Mouse (Mus musculus): ENCODE results near the gene Uba52. TPM values are rescaled to one million over a fixed set of nuclear protein-coding genes. Genes with fewer than 3 reads are reported as not detected.

Uba52 gene
- 1,194 and 1,251 TPM in 2 replicates for total RNA-seq (2015; ENCODE audit: low replicate concordance)
- 418 and 1,480 TPM in 2 replicates for total RNA-seq (2017; ENCODE audit: low replicate concordance)

DNA sequence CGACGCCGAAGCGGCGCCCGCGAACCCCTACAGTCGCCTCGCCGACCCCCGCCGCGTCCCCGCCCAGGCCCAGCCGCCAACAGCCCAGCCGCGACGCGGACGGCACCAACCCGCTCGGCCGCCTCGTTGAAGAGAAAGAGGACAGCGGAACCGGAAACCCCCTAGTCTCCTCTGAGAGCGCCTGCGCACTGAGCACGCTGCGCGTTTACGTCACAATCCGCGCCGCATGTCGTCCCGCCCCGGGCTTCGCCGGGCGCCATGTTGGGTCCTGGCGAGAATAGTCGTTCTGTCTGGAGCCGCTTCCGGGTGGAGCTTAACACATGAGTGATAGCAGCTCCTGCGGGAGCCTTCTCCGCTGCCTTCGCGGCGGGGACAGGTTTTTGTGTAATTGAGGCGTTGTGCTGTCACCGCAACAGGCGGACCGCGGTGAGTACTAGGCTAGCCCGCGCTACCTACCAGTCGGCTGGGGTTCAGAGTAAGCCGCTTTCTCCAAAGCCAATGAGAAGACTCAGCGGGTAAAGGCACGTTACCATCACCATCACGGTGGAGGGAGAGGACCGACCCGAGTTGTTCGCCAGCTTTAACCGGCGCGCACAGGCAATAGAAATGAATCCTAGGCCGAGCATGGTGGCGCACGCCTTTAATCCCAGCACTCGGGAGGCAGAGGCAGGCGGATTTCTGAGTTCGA is at the start of gene Uba52:
Uba52 (minus strand) TSS at position 574 of the 688 bp plus-strand sequence.
- ATAC-seq (replicated peaks; ENCODE audit: low FRiP score, poor library complexity, severe bottlenecking) = peak; percentile 84

DNA sequence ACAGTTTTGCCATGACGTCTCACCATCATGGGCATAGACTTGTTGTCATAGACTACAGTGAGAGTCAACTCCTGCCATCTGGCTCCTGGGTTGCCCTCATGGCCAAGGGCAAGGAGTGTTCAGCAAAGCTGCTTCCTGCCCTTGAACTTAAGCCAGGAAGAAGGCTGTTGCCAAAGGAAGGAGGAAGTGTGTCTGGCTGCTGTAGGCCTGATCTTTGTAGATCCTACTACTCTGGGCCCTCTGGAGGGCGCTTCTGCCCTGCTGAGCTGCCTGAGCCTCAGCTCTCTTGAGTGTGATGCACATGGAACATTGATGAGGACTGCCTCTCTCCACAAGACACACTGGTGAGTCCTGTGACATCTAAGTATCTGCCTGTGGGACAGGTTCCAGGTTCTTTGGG is 49.5 kb upstream of the Uba52 start:
- no peak for ATAC-seq (replicated peaks; ENCODE audit: low FRiP score, poor library complexity, severe bottlenecking)

DNA sequence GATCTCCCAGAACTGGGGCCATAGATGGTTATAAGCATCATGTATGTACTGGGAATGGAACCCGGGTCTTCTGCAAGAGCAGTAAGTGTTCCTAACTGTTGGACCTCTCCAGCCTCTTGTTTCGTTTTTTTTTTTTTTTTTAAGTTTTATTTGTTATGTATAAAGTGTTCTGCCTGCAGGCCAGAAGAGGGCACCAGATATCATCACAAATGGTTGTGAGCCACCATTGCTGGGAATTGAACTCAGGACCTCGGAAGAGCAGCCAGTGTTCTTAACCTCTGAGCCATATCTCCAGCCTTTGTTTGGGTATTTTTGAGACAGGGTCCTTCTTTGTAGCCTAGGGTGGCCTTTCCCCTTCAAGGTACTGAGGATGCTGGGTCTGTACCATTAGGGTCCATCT is 48.4 kb upstream of the Uba52 start:
- ATAC-seq (replicated peaks; ENCODE audit: low FRiP score, poor library complexity, severe bottlenecking) = no peak

DNA sequence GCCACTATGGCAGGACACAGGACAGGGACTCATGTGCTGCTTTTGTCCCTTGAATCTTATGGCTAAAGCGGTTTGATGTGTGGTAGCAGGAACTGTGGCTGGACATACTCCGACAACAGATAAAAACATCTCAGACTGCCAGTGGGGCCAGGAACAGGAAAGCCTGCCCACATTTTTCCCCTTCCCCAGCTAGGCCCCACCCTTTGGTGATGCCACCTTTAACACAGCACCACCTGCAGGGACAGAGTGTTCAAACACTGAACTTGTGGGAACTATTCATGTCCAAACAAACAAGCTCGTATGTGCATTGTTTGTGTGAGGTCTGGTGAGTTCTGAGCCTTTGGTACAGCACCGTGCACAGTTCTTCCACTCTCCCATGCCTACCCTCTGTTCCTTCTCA is 47.7 kb upstream of the Uba52 start:
- ATAC-seq (replicated peaks; ENCODE audit: low FRiP score, poor library complexity, severe bottlenecking) = no peak

DNA sequence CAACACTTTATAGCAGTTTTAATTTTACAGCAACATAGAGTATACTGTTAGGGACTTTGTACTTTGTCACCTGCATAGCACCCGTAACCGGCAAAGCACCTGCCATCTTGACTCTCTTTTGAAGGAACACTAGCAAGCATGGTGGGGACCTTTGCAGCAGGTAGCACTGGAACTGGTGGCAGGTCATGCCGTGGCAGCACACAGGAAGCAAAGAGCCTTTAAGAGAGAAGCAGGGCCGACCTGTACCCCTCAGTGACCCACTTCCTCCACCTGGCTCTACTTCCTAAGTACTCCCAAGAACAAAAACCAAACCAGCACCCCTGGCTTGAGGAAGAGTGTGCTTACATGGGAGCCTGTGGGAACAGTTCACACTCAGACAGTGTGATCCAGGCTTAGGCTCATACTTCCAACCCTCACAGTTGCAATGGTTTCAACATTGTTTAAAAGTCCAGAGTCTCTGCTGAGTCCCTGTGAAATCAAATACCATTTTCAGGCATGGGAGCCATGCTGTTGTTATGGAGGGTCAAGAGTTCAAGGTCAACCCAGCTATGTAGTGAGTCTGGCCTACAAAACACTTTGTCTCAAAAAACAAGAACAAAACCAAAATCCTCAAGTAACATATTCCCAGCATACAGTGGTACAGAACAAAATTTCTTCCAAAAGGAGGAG is 44.6 kb upstream of the Uba52 start:
- ATAC-seq (replicated peaks; ENCODE audit: low FRiP score, poor library complexity, severe bottlenecking) = no peak

DNA sequence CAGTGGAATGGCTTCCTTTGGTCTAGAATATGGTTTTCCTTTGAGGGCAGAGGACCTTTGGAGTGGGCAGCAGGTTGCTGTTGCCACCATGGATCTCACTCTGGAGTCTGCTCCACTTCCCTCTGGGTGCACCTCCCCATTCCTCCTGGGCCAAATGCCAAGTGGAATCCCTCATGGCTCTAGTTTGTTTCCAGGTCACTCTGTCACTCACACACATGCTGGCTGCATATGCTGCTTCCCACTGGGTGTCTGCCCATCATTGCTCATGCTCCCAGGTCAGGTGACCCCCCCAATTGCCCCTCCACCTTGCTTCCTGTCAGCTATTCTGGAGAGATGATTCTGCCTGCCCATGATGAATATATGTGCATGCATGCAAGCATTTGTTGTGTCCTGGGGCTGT is 43.1 kb upstream of the Uba52 start:
- no peak for ATAC-seq (replicated peaks; ENCODE audit: low FRiP score, poor library complexity, severe bottlenecking)

DNA sequence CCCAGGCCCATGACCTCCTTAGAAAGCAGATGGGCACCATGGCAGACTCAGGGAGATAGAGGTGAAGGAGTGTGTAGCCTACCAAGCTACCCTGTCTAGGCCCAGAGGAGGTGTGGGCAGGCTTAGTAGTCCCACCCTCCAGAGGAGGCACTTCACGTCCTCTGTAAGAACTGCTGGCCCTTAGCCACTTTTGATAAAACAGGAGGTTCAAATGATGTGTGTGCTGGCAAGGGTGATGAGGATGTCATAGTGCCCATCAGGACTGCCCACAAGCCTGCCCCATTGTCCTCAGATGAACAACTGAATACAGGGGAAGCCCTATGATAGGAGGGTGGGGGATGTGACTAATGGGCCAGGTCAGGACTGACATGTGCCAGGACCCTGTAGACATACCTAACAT is 42.2 kb upstream of the Uba52 start:
- no peak for ATAC-seq (replicated peaks; ENCODE audit: low FRiP score, poor library complexity, severe bottlenecking)

DNA sequence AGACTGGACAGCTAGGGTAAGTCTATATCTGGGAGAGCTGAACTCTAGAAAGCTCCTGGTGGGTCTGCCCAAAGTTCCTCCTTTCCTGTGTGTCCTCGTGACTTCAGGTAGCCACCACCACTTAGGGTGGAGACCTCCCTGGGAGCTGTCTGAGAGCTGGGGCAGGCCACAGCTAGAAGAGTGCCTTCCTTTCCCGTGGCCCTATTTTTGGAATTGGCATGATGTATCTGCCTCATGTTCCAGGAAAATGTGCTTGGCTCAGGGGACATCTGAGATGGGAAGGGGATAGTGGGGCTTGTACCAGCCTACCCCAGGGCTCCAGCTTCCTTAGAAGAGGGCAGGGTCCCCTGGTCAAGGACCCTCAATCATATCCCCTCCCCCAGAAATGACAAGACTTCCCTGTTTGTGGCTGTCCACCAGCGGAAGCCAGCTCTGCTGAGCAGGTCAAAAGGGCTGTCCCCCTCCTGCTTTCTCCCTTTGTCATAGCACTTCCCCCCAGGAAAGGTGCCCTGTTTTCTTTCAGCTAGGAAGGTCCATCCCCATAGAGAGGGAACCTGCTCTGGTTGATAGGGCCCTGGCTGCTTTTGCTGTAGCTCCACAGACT is 41.1 kb upstream of the Uba52 start:
- no peak for ATAC-seq (replicated peaks; ENCODE audit: low FRiP score, poor library complexity, severe bottlenecking)

DNA sequence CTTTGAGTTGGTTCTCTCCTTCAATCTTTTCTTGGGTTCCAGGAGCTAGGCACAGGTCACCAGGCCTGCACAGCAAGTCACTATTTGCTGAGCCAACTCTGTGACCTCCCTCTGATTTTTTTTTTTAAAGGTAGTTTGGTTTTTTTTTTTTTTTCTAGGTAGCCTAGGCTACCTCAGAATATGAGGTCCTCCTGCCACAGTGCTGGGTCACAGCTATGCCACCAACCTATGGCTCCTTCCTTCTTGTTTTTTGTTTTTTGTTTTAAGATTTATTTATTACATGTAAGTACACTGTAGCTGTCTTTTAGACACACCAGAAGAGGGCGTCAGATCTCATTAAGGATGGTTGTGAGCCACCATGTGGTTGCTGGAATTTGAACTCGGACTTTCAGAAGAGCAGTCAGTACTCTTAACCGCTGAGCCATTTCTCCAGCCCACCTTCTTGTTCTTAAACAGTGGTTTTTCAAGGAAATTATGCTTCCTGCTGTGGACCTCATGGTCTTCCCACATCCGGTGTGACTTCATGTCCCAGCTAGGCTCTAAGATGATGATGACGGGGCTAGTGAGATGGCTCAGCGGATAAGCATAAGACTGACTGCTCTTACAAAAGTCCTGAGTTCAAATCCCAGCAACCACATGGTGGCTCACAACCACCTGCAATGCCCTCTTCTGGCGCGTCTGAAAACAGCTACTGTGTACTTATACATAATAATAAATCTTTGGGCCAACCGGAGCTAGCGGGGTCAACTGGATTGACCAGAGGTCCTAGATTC is 39.0 kb upstream of the Uba52 start:
- ATAC-seq (replicated peaks; ENCODE audit: low FRiP score, poor library complexity, severe bottlenecking) = no peak

DNA sequence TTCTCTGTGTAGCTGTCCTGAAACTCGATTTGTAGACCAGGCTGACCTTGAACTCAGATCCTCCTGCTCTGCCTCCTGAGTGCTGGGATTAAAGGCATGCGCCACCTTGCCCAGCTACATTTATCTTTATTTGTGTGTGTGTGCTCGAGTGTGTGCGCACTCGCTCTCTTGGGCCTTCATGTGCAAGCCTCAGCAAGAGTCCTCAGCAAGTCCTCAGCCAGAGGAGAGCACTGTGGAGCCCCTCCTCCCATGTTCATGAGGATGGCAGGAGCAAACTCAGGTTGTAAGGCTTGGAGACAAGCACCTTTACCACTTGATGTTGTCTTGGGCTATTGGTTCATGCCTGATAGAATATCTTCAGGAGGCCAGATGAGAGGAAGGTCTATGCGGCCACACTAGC is 37.2 kb upstream of the Uba52 start:
- ATAC-seq (replicated peaks; ENCODE audit: low FRiP score, poor library complexity, severe bottlenecking) = no peak

DNA sequence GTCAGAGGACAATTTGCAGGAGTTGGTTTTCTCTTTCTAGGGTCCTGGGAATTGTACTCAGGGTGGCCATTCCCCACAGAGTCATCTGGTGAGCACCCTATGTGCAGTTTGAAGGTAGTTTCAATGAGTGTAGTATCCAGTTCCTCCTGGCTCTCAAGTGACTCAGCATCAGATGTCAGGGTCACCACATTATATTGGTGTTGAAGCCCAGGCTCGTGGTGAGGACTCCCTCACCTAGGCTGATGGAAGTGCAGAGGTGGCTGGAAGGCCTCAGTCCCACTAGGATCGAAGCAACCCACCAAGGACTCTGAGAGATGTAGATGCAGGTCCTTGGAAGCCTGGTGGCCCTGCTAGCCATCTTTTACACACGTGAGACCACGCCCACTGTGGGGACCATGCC is 35.8 kb upstream of the Uba52 start:
- no peak for ATAC-seq (replicated peaks; ENCODE audit: low FRiP score, poor library complexity, severe bottlenecking)

DNA sequence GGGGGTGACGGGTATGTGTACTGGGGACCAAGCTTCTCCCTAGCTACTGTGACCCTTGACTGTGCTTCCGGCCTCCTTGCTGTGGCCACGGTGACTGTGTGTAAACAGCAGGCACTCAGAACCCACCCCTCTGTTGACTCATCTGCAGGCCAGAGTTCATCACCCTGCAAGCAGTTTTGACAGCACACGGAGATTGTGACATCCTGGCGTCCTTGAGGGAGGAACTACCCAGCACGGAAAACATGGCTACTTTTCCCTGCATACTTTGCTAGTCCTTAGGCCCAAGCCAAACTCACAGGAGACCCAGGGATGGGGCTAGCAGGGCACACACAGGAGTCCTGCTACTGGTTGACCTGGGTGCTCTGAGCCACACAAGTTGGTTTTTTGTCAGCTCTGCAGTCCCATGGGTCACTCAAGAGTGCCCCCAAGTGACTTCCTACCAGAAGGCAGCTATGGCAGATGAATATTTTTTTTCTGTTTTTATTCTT is 33.6 kb upstream of the Uba52 start:
- ATAC-seq (replicated peaks; ENCODE audit: low FRiP score, poor library complexity, severe bottlenecking) = no peak

DNA sequence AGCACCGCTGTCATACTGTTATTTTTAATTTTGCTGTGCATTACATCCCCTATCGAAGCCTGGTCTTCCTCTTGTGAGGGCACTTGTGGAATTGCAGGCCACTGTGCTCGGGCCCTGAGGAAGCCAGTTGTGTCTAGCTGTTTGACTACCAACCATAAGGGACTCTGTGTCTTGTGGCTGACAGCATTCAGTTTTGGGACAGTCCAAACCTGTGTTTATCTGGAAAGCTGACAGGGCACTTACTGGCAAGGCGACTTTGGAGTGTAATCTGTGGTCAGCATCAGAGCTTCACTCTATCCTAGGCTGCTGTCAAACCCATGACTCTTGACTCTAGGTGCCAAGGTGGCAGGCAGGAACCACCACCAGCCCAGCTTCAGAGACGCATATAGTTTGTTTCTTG is 30.5 kb upstream of the Uba52 start:
- no peak for ATAC-seq (replicated peaks; ENCODE audit: low FRiP score, poor library complexity, severe bottlenecking)

DNA sequence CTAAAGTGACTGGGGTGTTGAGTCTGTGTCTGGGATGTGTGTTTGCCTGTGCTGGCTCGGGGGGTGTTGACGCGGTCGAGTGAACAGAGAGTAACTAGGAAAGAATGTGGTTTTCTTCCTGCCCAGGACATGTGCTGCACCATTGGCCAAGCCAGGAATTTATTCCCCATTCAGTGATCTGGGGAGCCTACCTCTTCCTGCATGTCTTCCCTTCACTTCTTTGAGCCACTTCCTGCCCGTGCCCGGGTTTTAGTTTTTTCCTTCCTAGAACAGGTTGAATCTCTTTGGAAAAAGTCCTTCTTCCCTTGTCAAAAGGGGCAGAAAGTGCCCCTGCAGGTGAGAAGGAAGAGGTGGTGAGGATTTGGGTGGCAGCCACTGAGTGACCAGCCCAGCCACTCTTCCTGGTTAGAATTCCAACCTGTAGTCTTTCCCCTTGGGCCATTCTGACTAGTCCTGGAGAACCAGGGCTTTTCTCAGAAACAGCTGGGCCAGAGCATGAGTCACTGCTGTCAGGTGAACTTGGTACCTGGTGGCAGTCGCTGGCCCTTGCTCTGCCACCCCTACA is 30.0 kb upstream of the Uba52 start:
- ATAC-seq (replicated peaks; ENCODE audit: low FRiP score, poor library complexity, severe bottlenecking) = no peak

DNA sequence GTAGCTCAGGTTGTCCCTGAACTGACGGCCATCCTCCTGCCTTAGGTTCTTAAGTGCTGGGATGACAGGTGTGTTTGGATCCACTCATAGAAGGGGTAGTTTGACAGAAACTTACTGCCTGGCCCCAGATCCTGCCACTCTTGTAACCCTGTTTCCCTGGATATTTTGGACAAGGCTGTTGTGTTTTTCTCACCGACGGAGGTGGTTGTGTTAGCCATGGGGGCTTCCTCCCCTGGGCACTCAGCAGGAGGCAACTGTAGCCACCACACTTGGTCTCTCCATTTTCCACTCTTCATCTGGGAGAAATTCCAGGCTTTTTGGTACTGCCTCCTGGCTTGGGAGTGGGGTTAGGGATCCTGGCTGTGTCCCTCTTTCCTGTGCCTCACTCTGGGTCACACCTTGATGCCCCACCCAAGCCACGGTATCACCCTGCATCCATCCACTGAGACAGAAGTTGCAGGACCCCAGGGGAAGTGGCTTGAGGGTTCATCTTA is 29.5 kb upstream of the Uba52 start:
- ATAC-seq (replicated peaks; ENCODE audit: low FRiP score, poor library complexity, severe bottlenecking) = 0 out of 2 replicates have a peak, but pooled peaks have one; percentile 7

DNA sequence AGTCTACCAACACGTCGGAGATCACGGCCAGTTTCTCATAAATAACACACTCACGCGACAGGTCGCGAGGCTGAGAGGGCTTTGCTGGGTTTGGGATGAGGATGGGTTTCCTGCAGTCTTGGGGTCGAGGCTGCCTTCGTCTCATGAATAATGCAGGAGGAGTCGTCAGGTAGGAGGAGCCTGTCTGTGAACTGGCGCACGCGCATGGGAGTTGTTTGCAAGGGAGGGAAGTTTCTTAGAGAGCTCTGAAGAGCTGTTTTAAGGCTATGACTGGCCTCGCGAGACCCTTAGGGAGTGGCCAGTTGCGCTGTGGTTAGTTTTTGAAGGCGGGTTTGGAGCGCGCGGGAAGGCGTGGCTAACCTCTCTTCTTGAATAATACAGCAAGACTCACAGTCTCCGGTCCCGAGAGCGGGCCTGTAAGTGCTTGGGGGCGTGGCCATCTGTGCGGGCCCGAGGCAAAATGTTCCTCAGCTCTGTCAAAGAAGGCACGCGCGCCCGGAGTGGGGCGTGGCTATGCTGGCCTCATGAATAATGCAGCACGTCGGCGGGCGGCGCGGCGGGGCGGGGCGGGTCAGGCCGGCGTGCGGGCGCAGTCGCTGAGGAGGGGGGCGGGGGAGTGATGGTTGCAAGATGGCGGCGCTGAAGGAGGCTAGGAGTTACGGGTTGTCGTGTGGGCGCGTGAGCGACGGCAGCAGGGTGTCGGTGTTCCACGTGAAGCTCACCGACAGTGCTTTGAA is 28.6 kb upstream of the Uba52 start, which contains the start of gene Ell:
Ell (plus strand) TSS at position 381 of the 737 bp plus-strand sequence.
- ATAC-seq (replicated peaks; ENCODE audit: low FRiP score, poor library complexity, severe bottlenecking) = peak; percentile 78

DNA sequence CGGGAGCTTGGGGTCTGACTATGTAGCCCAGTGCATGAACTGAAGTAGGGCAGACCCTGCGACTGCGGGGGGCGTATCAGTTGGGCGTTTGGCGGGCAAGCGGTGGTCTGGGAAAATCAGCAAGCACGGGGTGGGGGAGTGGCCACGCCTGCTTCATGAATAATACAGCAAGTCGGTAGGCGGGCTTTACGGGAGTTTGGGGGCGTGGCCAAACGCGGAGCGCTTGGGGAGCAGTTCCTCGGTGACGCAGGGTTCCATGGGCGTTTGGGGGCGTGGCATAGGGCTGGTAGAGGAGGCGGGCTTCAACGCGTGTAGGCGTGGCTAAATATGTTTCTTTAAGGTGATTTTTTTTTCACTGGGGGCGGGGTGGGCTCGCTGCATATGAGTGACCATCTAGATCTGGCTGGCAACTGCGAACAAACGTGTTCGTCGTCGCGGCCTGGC is 28.1 kb upstream of the Uba52 start:
- ATAC-seq (replicated peaks; ENCODE audit: low FRiP score, poor library complexity, severe bottlenecking) = peak; percentile 78

DNA sequence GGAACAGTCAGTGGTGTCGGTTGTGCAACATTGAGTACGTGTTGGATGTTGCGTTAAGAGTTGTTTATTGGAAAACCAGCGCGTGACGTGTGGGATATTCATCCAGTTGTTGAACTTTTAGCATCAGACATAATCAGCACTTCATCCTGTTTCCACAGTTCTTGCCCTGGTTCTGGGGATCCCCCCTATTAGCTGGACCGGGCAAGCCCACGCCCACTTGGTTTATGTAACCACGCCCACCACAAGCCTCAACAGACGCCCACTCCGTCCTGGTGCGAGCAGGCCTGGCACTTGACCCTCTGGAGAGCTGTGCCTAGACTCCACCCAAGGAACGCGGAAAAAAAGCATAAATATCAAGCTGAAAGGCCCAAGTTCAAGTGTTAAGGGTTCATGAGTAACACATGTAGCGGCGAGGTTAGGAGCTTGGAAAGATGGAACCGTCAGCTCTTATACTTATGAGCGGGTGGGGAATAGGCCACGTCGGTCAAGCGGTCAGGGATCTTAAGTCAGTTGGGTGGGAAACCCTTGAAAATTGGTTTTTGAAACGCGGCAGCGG is 27.5 kb upstream of the Uba52 start:
- peak; percentile 35 for ATAC-seq (replicated peaks; ENCODE audit: low FRiP score, poor library complexity, severe bottlenecking)

DNA sequence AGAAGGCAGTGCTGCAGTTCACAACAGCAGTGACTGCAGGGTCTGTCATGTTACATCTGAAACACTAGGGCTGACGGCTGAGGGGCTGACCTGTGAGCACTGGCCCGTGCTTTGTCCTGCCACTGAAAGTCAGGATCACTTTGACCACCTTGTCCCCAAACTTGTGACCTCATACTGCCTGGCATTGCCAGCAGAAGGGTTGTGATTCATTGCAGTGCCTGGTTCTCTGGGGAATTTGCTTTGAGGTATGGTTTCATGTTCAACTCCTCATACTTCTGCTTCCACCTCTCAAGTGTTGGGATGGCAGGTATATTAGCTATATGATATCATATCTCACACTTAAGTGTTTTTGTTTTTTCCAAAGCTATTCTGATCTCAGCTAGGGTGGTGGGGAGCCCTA is 25.1 kb upstream of the Uba52 start:
- ATAC-seq (replicated peaks; ENCODE audit: low FRiP score, poor library complexity, severe bottlenecking) = no peak

All from erythroid progenitor cell, adult 5-6 weeks (primary cell).